Mouse (Mus musculus): Measurements from ENCODE around the gene Olfr1459. TPM values are rescaled to one million over a fixed set of nuclear protein-coding genes. Genes with fewer than 3 reads are reported as not detected.

Olfr1459 gene
- not detected in 2 replicates for polyA plus RNA-seq (2012; rRNA removed)

- Histone ChIP-seq H3K4me3 (replicated peaks; ENCODE audit: extremely low read depth, low read depth, low read length) (no peak within 1 kb of the TSS), H3K4me1 (ENCODE audit: control insufficient read depth, insufficient read depth, low read length) (no peaks in the 10 kb centered on the region)
- TF ChIP-seq CTCF (IDR thresholded peaks at IDR 0.05; ENCODE audit: insufficient read depth, low read length): no peak
- no peak for TF ChIP-seq POLR2A (IDR thresholded peaks at IDR 0.05; ENCODE audit: borderline replicate concordance, extremely low read depth, low read depth, low read length)
- 70% methylated on average over 1 of the region's 1 CpGs for WGBS
- no peak for DNase-seq
Measured at GRCm38 (mm10) chr19:13149449-13149848, at the start of gene Olfr1459. Olfr1459 (minus strand) TSS chr19:13149549.

DNA sequence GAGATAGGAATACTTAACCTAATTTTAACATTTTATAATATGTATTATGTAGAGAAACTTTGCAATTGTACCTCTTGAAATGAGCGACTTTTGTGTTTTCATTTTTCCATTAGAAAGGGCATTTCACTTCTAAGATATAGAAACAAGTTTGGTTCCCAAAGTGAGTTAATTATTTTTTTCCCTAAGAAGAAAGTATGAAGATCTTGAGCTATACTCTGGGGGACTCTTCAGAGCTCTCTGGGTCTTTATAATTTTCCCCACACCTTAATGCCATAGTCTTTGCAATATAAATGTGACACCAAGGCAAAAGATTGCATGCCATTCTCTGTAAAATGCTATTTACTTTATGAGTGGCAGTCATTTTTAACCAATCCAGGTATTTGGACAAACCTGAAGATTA, 36.1 kb upstream of the Olfr1459 start, which contains the start of gene Olfr1462:
Olfr1462 (plus strand) TSS at position 301 of the 400 bp plus-strand sequence.
- Histone ChIP-seq H3K4me3 (replicated peaks; ENCODE audit: extremely low read depth, low read depth, low read length) (no peak within 1 kb of the TSS), H3K4me1 (ENCODE audit: control insufficient read depth, insufficient read depth, low read length) (no peaks in the 10 kb centered on the region)
- no peak for DNase-seq
- 65% methylated on average over 1 of the region's 1 CpGs for WGBS
- TF ChIP-seq CTCF (IDR thresholded peaks at IDR 0.05; ENCODE audit: insufficient read depth, low read length) (no peak), POLR2A (IDR thresholded peaks at IDR 0.05; ENCODE audit: borderline replicate concordance, extremely low read depth, low read depth, low read length) (no peak)

- TF ChIP-seq CTCF (IDR thresholded peaks at IDR 0.05; ENCODE audit: insufficient read depth, low read length): no peak
- no peak for TF ChIP-seq POLR2A (IDR thresholded peaks at IDR 0.05; ENCODE audit: borderline replicate concordance, extremely low read depth, low read depth, low read length)
- 19% methylated on average over 1 of the region's 1 CpGs for WGBS
- Histone ChIP-seq H3K4me3 (replicated peaks; ENCODE audit: extremely low read depth, low read depth, low read length) (no peak within 1 kb of the TSS), H3K4me1 (ENCODE audit: control insufficient read depth, insufficient read depth, low read length) (no peaks in the 10 kb centered on the region)
- no peak for DNase-seq
Measured at GRCm38 (mm10) chr19:13162700-13163099, 13.4 kb upstream of the Olfr1459 start, which contains the start of gene Olfr1461. Olfr1461 (plus strand) TSS chr19:13163000.

DNA sequence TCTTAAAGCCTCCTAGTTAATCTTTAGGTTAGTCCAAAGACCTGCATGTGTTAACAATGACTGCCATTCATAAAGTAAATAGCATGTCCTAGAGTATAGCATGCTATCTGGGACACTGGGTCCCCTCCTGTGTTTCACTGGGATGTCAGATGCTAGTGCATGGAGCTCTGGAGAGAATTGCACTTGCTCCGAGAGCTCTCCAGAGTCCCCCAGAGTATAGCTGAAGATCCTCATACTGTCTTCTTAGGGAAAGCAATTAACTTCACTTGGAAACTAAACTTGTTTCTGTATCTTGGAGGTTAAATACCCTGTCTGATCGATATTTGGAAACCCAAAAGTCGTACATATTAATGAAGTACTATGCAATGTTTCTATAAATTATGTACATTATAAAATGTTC, 42.7 kb downstream of the Olfr1459 start, which contains the start of gene Olfr1458:
Olfr1458 (minus strand) TSS at position 101 of the 400 bp plus-strand sequence.
- TF ChIP-seq CTCF (IDR thresholded peaks at IDR 0.05; ENCODE audit: insufficient read depth, low read length) (no peak), POLR2A (IDR thresholded peaks at IDR 0.05; ENCODE audit: borderline replicate concordance, extremely low read depth, low read depth, low read length) (no peak)
- Histone ChIP-seq H3K4me3 (replicated peaks; ENCODE audit: extremely low read depth, low read depth, low read length) (no peak within 1 kb of the TSS), H3K4me1 (ENCODE audit: control insufficient read depth, insufficient read depth, low read length) (no peaks in the 10 kb centered on the region)
- WGBS: 68% methylated on average over 3 of the region's 3 CpGs
- DNase-seq: no peak

DNA sequence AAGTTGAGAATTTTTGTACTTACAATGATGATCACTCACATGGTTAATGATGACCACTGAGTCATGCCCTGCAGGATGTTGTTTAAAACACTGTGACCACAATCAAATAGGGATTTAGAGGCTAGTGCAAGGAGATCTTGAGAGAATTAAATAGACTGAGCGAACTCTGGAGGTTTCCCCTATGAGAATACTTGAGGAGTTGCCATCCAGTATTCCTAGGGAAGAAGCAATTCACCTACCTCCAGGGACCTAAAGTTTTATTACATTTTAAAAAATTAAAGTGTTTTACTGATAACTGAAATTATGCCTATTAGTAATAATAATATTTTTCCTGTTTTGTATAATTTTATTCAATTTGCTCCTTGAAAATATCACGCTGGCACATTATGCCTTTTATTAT, 51.6 kb downstream of the Olfr1459 start, which contains the start of gene Olfr1457:
Olfr1457 (minus strand) TSS at position 101 of the 400 bp plus-strand sequence.
- whole genome bisulfite sequencing: 64% methylated on average over 2 of the region's 2 CpGs
- DNase-seq: no peak
- Histone ChIP-seq H3K4me1 (ENCODE audit: control insufficient read depth, insufficient read depth, low read length) (no peaks in the 10 kb centered on the region), H3K4me3 (replicated peaks; ENCODE audit: extremely low read depth, low read depth, low read length) (no peak within 1 kb of the TSS)
- TF ChIP-seq CTCF (IDR thresholded peaks at IDR 0.05; ENCODE audit: insufficient read depth, low read length) (no peak), POLR2A (IDR thresholded peaks at IDR 0.05; ENCODE audit: borderline replicate concordance, extremely low read depth, low read depth, low read length) (no peak)

- DNase-seq: no peak
- 74% methylated on average over 1 of the region's 1 CpGs for WGBS
- no peak overlapping the region for H3K4me3 ChIP-seq (replicated peaks; ENCODE audit: extremely low read depth, low read depth, low read length)
- no peak for TF ChIP-seq POLR2A (IDR thresholded peaks at IDR 0.05; ENCODE audit: borderline replicate concordance, extremely low read depth, low read depth, low read length)
- TF ChIP-seq CTCF (IDR thresholded peaks at IDR 0.05; ENCODE audit: insufficient read depth, low read length): no peak
- H3K4me1 ChIP-seq (ENCODE audit: control insufficient read depth, insufficient read depth, low read length): no peaks in the 10 kb centered on the region
Measured at GRCm38 (mm10) chr19:13093908-13094307, 55.4 kb downstream of the Olfr1459 start.

Other genes with a start within 250 kb of the Olfr1459 start
- not detected in 2 replicates for gene Olfr1447, start 245.8 kb downstream of the Olfr1459 start, polyA plus RNA-seq (2012; rRNA removed)
- not detected in 2 replicates for gene Olfr1448, start 225.1 kb downstream of the Olfr1459 start, polyA plus RNA-seq (2012; rRNA removed)
- gene Olfr1449, start 218.7 kb downstream of the Olfr1459 start, polyA plus RNA-seq (2012; rRNA removed): not detected in 2 replicates
- not detected in 2 replicates for gene Olfr1450, start 199.3 kb downstream of the Olfr1459 start, polyA plus RNA-seq (2012; rRNA removed)
- gene Olfr1451, start 154.5 kb downstream of the Olfr1459 start, polyA plus RNA-seq (2012; rRNA removed): not detected in 2 replicates
- not detected in 2 replicates for gene Olfr1453, start 121.2 kb downstream of the Olfr1459 start, polyA plus RNA-seq (2012; rRNA removed)
- not detected in 2 replicates for gene Olfr1454, start 88.9 kb downstream of the Olfr1459 start, polyA plus RNA-seq (2012; rRNA removed)
- gene Olfr1457, start 51.7 kb downstream of the Olfr1459 start, polyA plus RNA-seq (2012; rRNA removed): not detected in 2 replicates
- not detected in 2 replicates for gene Olfr1458, start 42.8 kb downstream of the Olfr1459 start, polyA plus RNA-seq (2012; rRNA removed)
- gene Olfr1461, start 13.5 kb upstream of the Olfr1459 start, polyA plus RNA-seq (2012; rRNA removed): not detected in 2 replicates
- not detected in 2 replicates for gene Olfr1462, start 36.2 kb upstream of the Olfr1459 start, polyA plus RNA-seq (2012; rRNA removed)
- gene Olfr1463, start 81.8 kb upstream of the Olfr1459 start, polyA plus RNA-seq (2012; rRNA removed): not detected in 2 replicates
- gene Olfr1465, start 166.0 kb upstream of the Olfr1459 start, polyA plus RNA-seq (2012; rRNA removed): not detected in 2 replicates
- gene Olfr1466, start 189.3 kb upstream of the Olfr1459 start, polyA plus RNA-seq (2012; rRNA removed): not detected in 2 replicates
- gene Olfr1467, start 212.7 kb upstream of the Olfr1459 start, polyA plus RNA-seq (2012; rRNA removed): not detected in 2 replicates